Mouse (Mus musculus) bone marrow, adult 2 months (tissue): Measurements from ENCODE around the gene Slc25a25. TPM values are rescaled to one million over a fixed set of nuclear protein-coding genes. Genes with fewer than 3 reads are reported as not detected.

Experiments
- H3K27ac ChIP-seq: fragments of 200-500 bp; 2 replicates; pipeline ENCODE4 v1.5.1; 2012; ENCODE audit warnings: low read depth, mild to moderate bottlenecking, control low read depth, inconsistent platforms, low read length; ENCODE audit not compliant: control insufficient read depth, poor library complexity, insufficient read depth
- H3K4me1 ChIP-seq: fragments of 200-500 bp; 2 replicates; pipeline ENCODE4 v1.6.1; 2011; ENCODE audit warnings: low read length; ENCODE audit not compliant: control insufficient read depth, insufficient read depth
- H3K4me3 ChIP-seq: fragments of 200-500 bp; replicated peaks from 2 replicates; pipeline ENCODE3; 2011; ENCODE audit warnings: mild to moderate bottlenecking, low read depth, low read length, control low read depth; ENCODE audit not compliant: control insufficient read depth
- CTCF ChIP-seq: fragments of 200-500 bp; IDR thresholded peaks from 2 replicates; pipeline ENCODE4 v1.5.1; 2011; ENCODE audit warnings: low read length, control low read depth; ENCODE audit not compliant: control insufficient read depth, insufficient read depth
- POLR2A ChIP-seq: fragments of 200-500 bp; IDR thresholded peaks from 2 replicates; pipeline ENCODE4 v1.6.1; 2011; ENCODE audit warnings: low read depth, mild to moderate bottlenecking, control low read depth, low read length, borderline replicate concordance; ENCODE audit not compliant: control insufficient read depth
- WGBS: fragments of 180-500 bp; shearing (Covaris S2); methylation state at CpG from one replicate; pipeline ENCODE4 v1.1.7; 2018; 5-methylcytosine and 5-hydroxymethylcytosine counted together
- polyA plus RNA-seq: library from polyadenylated mRNA; stranded (reverse); fragments of >200 nt; gene quantifications from 2 replicates; pipeline ENCODE4 v1.2.4, GENCODE M21; 2011; ENCODE audit warnings: low replicate concordance; ENCODE audit not compliant: missing spikeins, insufficient read depth, insufficient read length

The Slc25a25 gene
- polyA plus RNA-seq, 1 experiment = 10.6 TPM

GRCm38 (mm10) chr2:32395484-32395945 lies 55.7 kb downstream of the Slc25a25 start, which contains the start of gene Ptges2:
Gene Ptges2 (plus strand): TSS chr2:32395896.
- Histone ChIP-seq H3K4me1 (no peaks in the 10 kb centered on the region; the same call in 1 of the 2 replicates), H3K4me3 (peak within 1 kb of the TSS; percentile 73), H3K27ac (peak within 1 kb of the TSS; percentile 89)
- under 1% methylated on average over 31 of the region's 31 CpGs for WGBS
- TF ChIP-seq CTCF = peak; percentile 20; the same call in 1 of the 2 replicates
- peak; percentile 54; the same call in 1 of the 2 replicates for TF ChIP-seq POLR2A

- TF ChIP-seq POLR2A (no peak), CTCF (peak; percentile 39; the same call in 1 of the 2 replicates)
- H3K27ac ChIP-seq = peak overlapping the region; percentile 89
- under 1% methylated on average over 8 of the region's 8 CpGs for WGBS
These were observed 56.3 kb downstream of the Slc25a25 start for GRCm38 (mm10) chr2:32394973-32395372.

GRCm38 (mm10) chr2:32392063-32392462 lies 59.2 kb downstream of the Slc25a25 start:
- Histone ChIP-seq H3K4me1 (no peaks in the 10 kb centered on the region; the same call in 1 of the 2 replicates), H3K27ac (peak overlapping the region; percentile 75; the same call in 1 of the 2 replicates), H3K4me3 (no peak overlapping the region)
- no peak for TF ChIP-seq CTCF
- no peak for TF ChIP-seq POLR2A
- 86% methylated on average over 5 of the region's 5 CpGs for WGBS

More at GRCm38 (mm10) chr2:32394973-32395372, 56.3 kb downstream of the Slc25a25 start:
- Histone ChIP-seq H3K4me3 (peak overlapping the region; percentile 73), H3K4me1 (no peaks in the 10 kb centered on the region; the same call in 1 of the 2 replicates)

- WGBS = 83% methylated on average over 8 of the region's 8 CpGs
- Histone ChIP-seq H3K4me1 (no peaks in the 10 kb centered on the region; the same call in 1 of the 2 replicates), H3K4me3 (no peak overlapping the region), H3K27ac (no peak overlapping the region)
- no peak for TF ChIP-seq POLR2A
- TF ChIP-seq CTCF = no peak
These were observed 60.4 kb downstream of the Slc25a25 start for GRCm38 (mm10) chr2:32390871-32391270.

GRCm38 (mm10) chr2:32389157-32389556 lies 62.1 kb downstream of the Slc25a25 start:
- Histone ChIP-seq H3K4me1 (no peaks in the 10 kb centered on the region; the same call in 1 of the 2 replicates), H3K27ac (peak overlapping the region; percentile 88), H3K4me3 (no peak overlapping the region)
- WGBS = 38% methylated on average over 2 of the region's 2 CpGs
- TF ChIP-seq CTCF (no peak), POLR2A (no peak)

GRCm38 (mm10) chr2:32387706-32388490 lies 63.3 kb downstream of the Slc25a25 start, which contains the start of gene Lcn2:
Gene Lcn2 (minus strand): TSS chr2:32388252.
- TF ChIP-seq CTCF = no peak
- no peak for TF ChIP-seq POLR2A
- Histone ChIP-seq H3K4me1 (no peaks in the 10 kb centered on the region; the same call in 1 of the 2 replicates), H3K27ac (peak within 1 kb of the TSS; percentile 88), H3K4me3 (peak within 1 kb of the TSS; percentile 62)
- 32% methylated on average over 5 of the region's 5 CpGs for WGBS

- no peak for TF ChIP-seq POLR2A
- 57% methylated on average over 2 of the region's 2 CpGs for WGBS
These were observed 68.6 kb downstream of the Slc25a25 start for GRCm38 (mm10) chr2:32382689-32383088.

GRCm38 (mm10) chr2:32381775-32382223 lies 69.4 kb downstream of the Slc25a25 start, which contains the start of gene 1110008P14Rik:
Gene 1110008P14Rik (minus strand): TSS chr2:32381938.
- Histone ChIP-seq H3K4me3 (peak within 1 kb of the TSS; percentile 76), H3K4me1 (peaks cover 4% of the 10 kb centered on the region), H3K27ac (peak within 1 kb of the TSS; percentile 59)
- TF ChIP-seq POLR2A = peak; percentile 62; the same call in 1 of the 2 replicates
- TF ChIP-seq CTCF = no peak
- under 1% methylated on average over 47 of the region's 47 CpGs for WGBS

More at GRCm38 (mm10) chr2:32382689-32383088, 68.6 kb downstream of the Slc25a25 start:
- no peak overlapping the region for H3K27ac ChIP-seq
- no peak overlapping the region for H3K4me3 ChIP-seq
- peaks cover 4% of the 10 kb centered on the region for H3K4me1 ChIP-seq
